Mouse (Mus musculus): ENCODE data around the gene Megf9. TPM values are rescaled to one million over a fixed set of nuclear protein-coding genes. Genes with fewer than 3 reads are reported as not detected.
A peak's percentile ranks its signal among the peaks of the same experiment; 100 is the strongest.

Megf9 gene
- 7.9 and 8.4 TPM in 2 replicates for polyA plus RNA-seq (2015; fragmentation: Nextera tagmentation; extraction: Ambion mirVana)

DNA sequence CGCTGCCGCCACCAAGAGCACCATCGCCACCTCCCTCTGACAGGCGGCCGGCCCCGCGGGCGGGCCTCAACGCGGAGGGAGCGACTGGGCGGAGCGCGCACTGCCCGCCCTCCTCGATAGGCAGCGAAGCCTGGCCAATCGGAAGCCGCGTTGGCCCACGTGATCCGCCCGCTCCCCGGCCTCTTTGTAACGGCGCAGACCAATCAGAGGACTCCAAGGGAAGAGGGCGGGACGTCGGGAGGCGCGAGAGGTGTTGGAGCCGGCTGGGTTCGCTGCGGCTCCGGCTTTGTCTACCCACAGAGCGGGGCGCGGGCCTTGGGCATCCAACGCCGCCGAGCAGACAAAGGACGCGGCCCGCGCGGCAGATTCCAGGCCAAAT, at the start of gene Megf9:
Gene Megf9, minus strand, starts transcription at position 105 of the 379 bp plus-strand sequence.
- H3K4me1 ChIP-seq (ENCODE audit: control insufficient read depth, insufficient read depth, low read length): peaks cover 18% of the 10 kb centered on the region
- peak; percentile 99 for ATAC-seq (ENCODE audit: insufficient read depth, low FRiP score)
- H3K9ac ChIP-seq (ENCODE audit: low read length): peak within 1 kb of the TSS; percentile 95
- no peaks in the 10 kb centered on the region for H3K27me3 ChIP-seq (ENCODE audit: control insufficient read depth, insufficient read depth, low read length)
- peak within 1 kb of the TSS; percentile 83 for H3K4me3 ChIP-seq (replicated peaks; ENCODE audit: low read length)
- H3K9me3 ChIP-seq (replicated peaks; ENCODE audit: control insufficient read depth, low read length): no peaks in the 10 kb centered on the region
- no peaks in the 10 kb centered on the region for H3K36me3 ChIP-seq (ENCODE audit: control insufficient read depth, insufficient read depth, low read length)
- WGBS: 0% methylated on average over 46 of the region's 46 CpGs
- peak within 1 kb of the TSS; percentile 97 for H3K27ac ChIP-seq (ENCODE audit: low read length)
- H3K4me2 ChIP-seq (ENCODE audit: low read depth, low read length): peak within 1 kb of the TSS; percentile 95

DNA sequence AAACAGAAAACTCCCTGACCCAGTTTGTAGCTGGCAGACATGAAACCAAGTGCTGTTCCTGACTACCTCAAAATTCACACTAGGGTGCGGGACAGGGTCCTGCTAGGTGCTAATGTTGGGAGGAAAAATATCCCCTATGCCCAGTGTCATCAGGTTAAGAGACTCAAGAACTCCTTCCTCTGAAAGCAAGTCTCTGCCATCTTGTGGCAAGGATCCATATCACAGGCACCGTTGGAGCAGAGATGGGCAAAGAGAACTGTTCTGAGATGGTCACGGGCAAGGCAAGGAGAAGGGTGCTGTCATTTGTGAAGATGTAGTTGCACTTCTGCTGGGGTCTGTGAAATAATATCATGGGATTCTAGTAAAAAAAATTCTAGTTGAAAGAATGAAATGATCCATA, 44.9 kb upstream of the Megf9 start:
- WGBS: 39% methylated on average over 3 of the region's 3 CpGs
- H3K27me3 ChIP-seq (ENCODE audit: control insufficient read depth, insufficient read depth, low read length): no peaks in the 10 kb centered on the region
- H3K36me3 ChIP-seq (ENCODE audit: control insufficient read depth, insufficient read depth, low read length): no peaks in the 10 kb centered on the region
- no peak overlapping the region for H3K4me2 ChIP-seq (ENCODE audit: low read depth, low read length)
- ATAC-seq (ENCODE audit: insufficient read depth, low FRiP score): no peak
- no peaks in the 10 kb centered on the region for H3K9me3 ChIP-seq (replicated peaks; ENCODE audit: control insufficient read depth, low read length)
- H3K27ac ChIP-seq (ENCODE audit: low read length): no peak overlapping the region
- no peak overlapping the region for H3K9ac ChIP-seq (ENCODE audit: low read length)
- no peaks in the 10 kb centered on the region for H3K4me1 ChIP-seq (ENCODE audit: control insufficient read depth, insufficient read depth, low read length)
- H3K4me3 ChIP-seq (replicated peaks; ENCODE audit: low read length): no peak overlapping the region

DNA sequence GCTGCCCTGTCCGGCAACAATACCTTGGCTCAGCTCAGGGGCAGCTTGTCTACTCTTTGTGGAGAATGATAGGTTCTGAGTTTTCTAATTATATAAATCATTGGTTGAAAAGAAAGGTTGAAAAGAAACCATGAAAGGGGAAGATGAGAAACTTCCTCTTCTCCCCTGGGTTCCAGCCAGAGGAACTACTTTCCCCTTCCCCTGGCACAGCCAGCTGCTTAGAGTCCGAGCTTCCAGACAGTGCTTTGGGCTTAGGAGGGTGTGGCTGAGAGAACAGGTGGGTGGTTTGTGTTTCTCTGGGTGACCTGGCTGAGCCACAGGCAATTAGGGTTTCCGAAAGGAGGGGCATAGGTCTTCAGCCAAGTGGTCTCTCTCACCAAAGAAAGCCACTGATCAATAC, 43.5 kb upstream of the Megf9 start:
- no peak overlapping the region for H3K4me2 ChIP-seq (ENCODE audit: low read depth, low read length)
- H3K9me3 ChIP-seq (replicated peaks; ENCODE audit: control insufficient read depth, low read length): no peaks in the 10 kb centered on the region
- no peak for ATAC-seq (ENCODE audit: insufficient read depth, low FRiP score)
- no peaks in the 10 kb centered on the region for H3K27me3 ChIP-seq (ENCODE audit: control insufficient read depth, insufficient read depth, low read length)
- H3K4me3 ChIP-seq (replicated peaks; ENCODE audit: low read length): no peak overlapping the region
- no peaks in the 10 kb centered on the region for H3K36me3 ChIP-seq (ENCODE audit: control insufficient read depth, insufficient read depth, low read length)
- H3K27ac ChIP-seq (ENCODE audit: low read length): no peak overlapping the region
- no peak overlapping the region for H3K9ac ChIP-seq (ENCODE audit: low read length)
- 65% methylated on average over 3 of the region's 3 CpGs for WGBS
- H3K4me1 ChIP-seq (ENCODE audit: control insufficient read depth, insufficient read depth, low read length): no peaks in the 10 kb centered on the region

DNA sequence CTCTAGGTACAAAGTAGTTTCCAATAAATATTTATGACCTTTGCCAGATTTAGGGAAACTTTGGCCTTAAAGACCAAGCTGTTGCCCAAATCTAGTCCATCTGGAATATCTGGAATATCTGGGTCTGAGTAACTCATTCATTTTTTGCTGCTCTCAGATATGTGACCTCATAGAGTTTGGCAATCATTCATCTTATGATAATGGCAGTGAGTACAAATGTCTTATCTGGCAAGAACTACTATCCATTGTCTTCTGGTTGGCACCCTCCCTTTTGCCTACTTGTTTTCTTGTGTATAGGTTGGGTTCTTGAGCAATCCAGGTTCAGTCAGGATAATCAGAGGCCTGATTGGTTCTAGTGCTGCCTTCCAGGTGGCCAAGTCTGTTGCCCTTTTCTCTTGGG, 41.3 kb upstream of the Megf9 start:
- Histone ChIP-seq H3K9ac (ENCODE audit: low read length) (no peak overlapping the region), H3K4me2 (ENCODE audit: low read depth, low read length) (no peak overlapping the region), H3K4me3 (replicated peaks; ENCODE audit: low read length) (no peak overlapping the region)

DNA sequence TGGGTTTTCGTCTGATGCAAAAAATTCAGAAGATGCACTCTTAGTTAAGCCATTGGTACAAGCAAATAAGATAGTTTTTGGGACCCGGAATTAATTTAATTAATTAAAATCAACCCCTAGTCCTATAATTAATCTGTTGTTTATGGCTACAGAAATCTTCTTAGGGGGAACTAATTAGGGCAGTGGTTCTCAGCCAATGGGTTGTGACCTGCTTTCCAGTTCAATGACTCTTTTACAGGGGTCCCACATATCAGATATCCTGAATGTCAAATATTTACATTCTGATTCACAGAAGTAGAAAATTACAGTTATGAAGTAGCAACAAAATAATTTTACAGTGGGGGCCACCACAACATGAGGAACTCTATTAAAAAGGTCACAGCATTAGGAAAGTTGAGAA, 39.1 kb upstream of the Megf9 start:
- Histone ChIP-seq H3K4me3 (replicated peaks; ENCODE audit: low read length) (no peak overlapping the region), H3K36me3 (ENCODE audit: control insufficient read depth, insufficient read depth, low read length) (no peaks in the 10 kb centered on the region), H3K9ac (ENCODE audit: low read length) (no peak overlapping the region), H3K4me1 (ENCODE audit: control insufficient read depth, insufficient read depth, low read length) (no peaks in the 10 kb centered on the region), H3K27ac (ENCODE audit: low read length) (no peak overlapping the region), H3K9me3 (replicated peaks; ENCODE audit: control insufficient read depth, low read length) (no peaks in the 10 kb centered on the region), H3K27me3 (ENCODE audit: control insufficient read depth, insufficient read depth, low read length) (no peaks in the 10 kb centered on the region), H3K4me2 (ENCODE audit: low read depth, low read length) (no peak overlapping the region)
- WGBS: 83% methylated on average over 2 of the region's 2 CpGs
- ATAC-seq (ENCODE audit: insufficient read depth, low FRiP score): no peak

More for the DNA sequence above, 41.3 kb upstream of the Megf9 start:
- no peaks in the 10 kb centered on the region for H3K27me3 ChIP-seq (ENCODE audit: control insufficient read depth, insufficient read depth, low read length)
- no peaks in the 10 kb centered on the region for H3K4me1 ChIP-seq (ENCODE audit: control insufficient read depth, insufficient read depth, low read length)
- ATAC-seq (ENCODE audit: insufficient read depth, low FRiP score): no peak
- H3K36me3 ChIP-seq (ENCODE audit: control insufficient read depth, insufficient read depth, low read length): no peaks in the 10 kb centered on the region
- no peaks in the 10 kb centered on the region for H3K9me3 ChIP-seq (replicated peaks; ENCODE audit: control insufficient read depth, low read length)
- H3K27ac ChIP-seq (ENCODE audit: low read length): no peak overlapping the region

DNA sequence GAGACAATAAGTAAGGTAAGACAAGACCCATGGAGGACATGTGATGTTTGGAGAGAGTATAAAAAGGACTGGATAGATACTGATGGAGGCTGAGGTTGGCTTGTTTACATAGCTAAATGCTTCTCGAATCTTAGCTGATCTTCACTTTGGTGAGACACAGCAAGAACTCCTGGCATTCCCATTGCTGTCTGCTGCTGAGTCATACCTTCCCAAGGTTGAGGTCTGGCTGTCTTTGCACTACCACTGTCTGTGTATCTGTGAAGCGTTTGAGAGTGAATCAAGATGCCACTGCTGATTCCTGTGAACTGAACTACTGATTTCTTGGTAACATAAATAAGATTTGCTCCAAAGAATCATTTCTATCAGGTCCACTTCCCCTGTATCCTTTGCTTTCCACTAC, 19.1 kb upstream of the Megf9 start:
- H3K9ac ChIP-seq (ENCODE audit: low read length): no peak overlapping the region
- H3K36me3 ChIP-seq (ENCODE audit: control insufficient read depth, insufficient read depth, low read length): no peaks in the 10 kb centered on the region
- no peaks in the 10 kb centered on the region for H3K27me3 ChIP-seq (ENCODE audit: control insufficient read depth, insufficient read depth, low read length)
- WGBS: 50% methylated on average over 2 of the region's 2 CpGs
- no peak for ATAC-seq (ENCODE audit: insufficient read depth, low FRiP score)
- no peak overlapping the region for H3K4me3 ChIP-seq (replicated peaks; ENCODE audit: low read length)
- H3K27ac ChIP-seq (ENCODE audit: low read length): no peak overlapping the region
- no peaks in the 10 kb centered on the region for H3K9me3 ChIP-seq (replicated peaks; ENCODE audit: control insufficient read depth, low read length)
- H3K4me1 ChIP-seq (ENCODE audit: control insufficient read depth, insufficient read depth, low read length): no peaks in the 10 kb centered on the region
- no peak overlapping the region for H3K4me2 ChIP-seq (ENCODE audit: low read depth, low read length)

DNA sequence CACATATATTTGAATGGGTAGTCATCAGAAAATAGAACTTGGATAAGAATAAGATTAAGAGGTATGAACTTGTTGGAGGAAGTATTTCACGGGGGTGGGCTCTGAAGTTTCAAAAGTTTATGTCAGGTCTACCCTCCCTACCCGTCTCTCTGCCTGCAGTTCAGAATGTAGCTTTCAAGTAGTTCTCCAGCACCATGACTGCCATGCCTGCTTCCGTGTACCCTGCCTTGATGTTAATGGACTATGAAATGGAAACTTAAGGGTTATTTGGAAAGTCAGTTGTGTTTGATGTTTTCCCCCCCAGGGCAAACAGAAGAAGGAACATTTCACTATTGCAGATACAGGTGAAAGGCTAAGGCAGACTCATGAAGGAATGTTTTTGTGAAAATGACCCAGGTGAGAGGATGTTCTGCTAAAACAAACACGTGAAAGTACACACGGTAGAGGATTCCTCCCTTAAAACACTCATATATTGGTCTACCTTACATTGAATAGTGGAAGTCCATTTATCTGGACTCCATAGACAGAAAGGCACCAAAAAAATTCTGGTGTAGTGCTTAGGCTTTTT, 18.5 kb upstream of the Megf9 start:
- Histone ChIP-seq H3K4me2 (ENCODE audit: low read depth, low read length) (no peak overlapping the region), H3K9ac (ENCODE audit: low read length) (no peak overlapping the region), H3K27me3 (ENCODE audit: control insufficient read depth, insufficient read depth, low read length) (no peaks in the 10 kb centered on the region), H3K4me3 (replicated peaks; ENCODE audit: low read length) (no peak overlapping the region), H3K9me3 (replicated peaks; ENCODE audit: control insufficient read depth, low read length) (no peaks in the 10 kb centered on the region), H3K4me1 (ENCODE audit: control insufficient read depth, insufficient read depth, low read length) (no peaks in the 10 kb centered on the region), H3K36me3 (ENCODE audit: control insufficient read depth, insufficient read depth, low read length) (no peaks in the 10 kb centered on the region), H3K27ac (ENCODE audit: low read length) (no peak overlapping the region)
- WGBS: 73% methylated on average over 5 of the region's 5 CpGs
- no peak for ATAC-seq (ENCODE audit: insufficient read depth, low FRiP score)

DNA sequence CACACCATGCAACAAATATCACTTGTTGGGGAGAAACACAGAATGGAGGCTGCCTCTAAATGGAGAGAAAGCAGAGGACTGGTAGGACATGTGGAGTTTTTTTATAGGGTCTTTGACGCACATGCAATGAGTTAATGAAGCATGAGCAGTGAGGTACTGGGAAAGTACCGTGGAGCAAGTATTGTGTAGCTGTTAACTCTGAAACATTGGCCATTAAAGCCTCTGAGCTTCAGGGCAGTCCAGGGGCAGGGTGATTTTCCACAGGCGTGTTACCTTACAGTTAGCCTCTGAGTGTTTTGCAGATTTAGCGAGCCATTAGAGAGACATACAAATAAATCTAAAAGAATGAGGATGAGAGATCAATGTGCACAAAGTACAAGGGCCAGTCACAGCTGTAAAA, 17.3 kb upstream of the Megf9 start:
- Histone ChIP-seq H3K4me3 (replicated peaks; ENCODE audit: low read length) (no peak overlapping the region), H3K27ac (ENCODE audit: low read length) (no peak overlapping the region), H3K36me3 (ENCODE audit: control insufficient read depth, insufficient read depth, low read length) (no peaks in the 10 kb centered on the region), H3K9me3 (replicated peaks; ENCODE audit: control insufficient read depth, low read length) (no peaks in the 10 kb centered on the region), H3K9ac (ENCODE audit: low read length) (no peak overlapping the region), H3K27me3 (ENCODE audit: control insufficient read depth, insufficient read depth, low read length) (no peaks in the 10 kb centered on the region), H3K4me1 (ENCODE audit: control insufficient read depth, insufficient read depth, low read length) (no peaks in the 10 kb centered on the region), H3K4me2 (ENCODE audit: low read depth, low read length) (no peak overlapping the region)
- ATAC-seq (ENCODE audit: insufficient read depth, low FRiP score): no peak
- WGBS: 76% methylated on average over 4 of the region's 4 CpGs

DNA sequence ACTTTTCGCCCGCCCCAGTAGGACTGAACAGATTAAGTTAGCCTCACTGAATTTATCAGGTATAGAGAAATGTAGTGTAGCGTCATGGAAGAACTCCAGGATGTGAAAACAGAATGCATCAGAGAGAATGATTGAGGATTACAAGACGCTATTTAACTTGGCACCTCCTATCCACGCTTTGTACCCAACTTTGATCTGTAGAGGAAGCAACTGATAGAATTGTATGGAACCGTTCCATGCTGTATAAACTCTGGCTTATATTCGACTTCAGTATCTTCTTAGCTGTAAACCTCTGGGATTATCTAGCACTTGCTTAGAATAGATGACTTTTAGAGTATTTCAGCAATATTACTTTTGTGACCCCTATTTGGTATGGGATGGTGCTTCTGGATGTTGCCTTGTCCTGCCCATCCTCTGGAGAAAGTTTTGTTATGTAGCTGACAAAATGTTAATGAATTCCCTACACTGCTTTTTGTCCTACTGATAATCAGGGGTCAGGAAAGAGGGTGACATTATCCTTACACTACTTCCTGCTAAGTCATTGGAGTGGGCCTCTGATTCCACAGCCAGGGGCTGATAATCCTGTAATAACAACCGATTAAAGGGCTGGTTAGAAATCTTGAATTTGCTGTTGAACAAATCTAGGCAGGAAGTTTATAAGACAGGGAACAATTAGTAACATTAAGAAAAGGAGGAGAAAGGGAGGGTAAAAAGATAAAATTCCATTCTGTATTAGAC, 12.8 kb upstream of the Megf9 start:
- Histone ChIP-seq H3K27ac (ENCODE audit: low read length) (no peak overlapping the region), H3K9ac (ENCODE audit: low read length) (no peak overlapping the region), H3K4me2 (ENCODE audit: low read depth, low read length) (no peak overlapping the region), H3K4me3 (replicated peaks; ENCODE audit: low read length) (no peak overlapping the region), H3K27me3 (ENCODE audit: control insufficient read depth, insufficient read depth, low read length) (no peaks in the 10 kb centered on the region), H3K4me1 (ENCODE audit: control insufficient read depth, insufficient read depth, low read length) (no peaks in the 10 kb centered on the region), H3K9me3 (replicated peaks; ENCODE audit: control insufficient read depth, low read length) (no peaks in the 10 kb centered on the region), H3K36me3 (ENCODE audit: control insufficient read depth, insufficient read depth, low read length) (no peaks in the 10 kb centered on the region)
- ATAC-seq (ENCODE audit: insufficient read depth, low FRiP score): no peak
- 85% methylated on average over 8 of the region's 8 CpGs for WGBS

All from stomach, embryonic 16.5 days (tissue).